Mouse (Mus musculus) liver, adult 2 months (tissue): ENCODE results near the gene Psmf1.

Experiments
- CTCF ChIP-seq: fragments of 200-500 bp; IDR thresholded peaks from 2 replicates; pipeline ENCODE4 v1.5.1; 2011; ENCODE audit warnings: low read depth, low read length, control low read depth
- POLR2A ChIP-seq: fragments of 200-500 bp; IDR thresholded peaks from 2 replicates; pipeline ENCODE4 v1.6.1; 2011; ENCODE audit warnings: low read length, control low read depth; ENCODE audit not compliant: insufficient read depth; ENCODE audit errors: extremely low read depth

- TF ChIP-seq CTCF (no peak), POLR2A (no peak)
Observed at GRCm38 (mm10) chr2:151670026-151670967, 73.7 kb downstream of the Psmf1 start.
